10 mouse cellular contexts compared by ENCODE assay signal in the genomic region with DNA sequence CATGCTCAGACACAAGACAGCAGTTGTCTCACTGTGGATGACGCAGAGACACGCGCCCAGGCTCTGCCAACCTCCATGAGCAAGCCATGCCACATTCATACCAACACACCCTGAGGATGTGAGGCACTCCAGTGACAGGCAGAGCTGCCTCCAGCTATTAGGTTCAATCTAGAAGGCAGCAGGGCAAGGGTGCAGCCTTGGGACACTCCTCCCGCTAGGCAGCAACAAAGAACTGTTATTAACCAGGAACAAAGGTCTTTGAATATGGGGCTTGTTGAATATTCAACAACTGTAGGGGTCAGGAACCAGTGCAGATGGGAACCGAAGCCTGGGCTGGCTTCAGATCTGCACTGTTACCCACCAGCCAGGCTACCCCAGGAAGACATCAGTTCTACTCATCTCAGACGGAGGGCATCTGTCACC. TPM values are rescaled to one million over a fixed set of nuclear protein-coding genes. Genes with fewer than 3 reads are reported as not detected.
DNase-seq lines count a peak whose midpoint lies in the region; ATAC-seq and TF ChIP-seq lines count a peak whose summit lies in the region.
"Had no signal": no experiment of that assay in that cellular context is flagged by ENCODE, and none has a peak within 500 bp of the region (broad histone marks: within the 10 kb centered on the region; RNA-seq: fewer than 3 reads in every experiment).

No protein-coding gene starts in this region.

- DNase-seq in cerebellum, adult 2 months = peak in 1 of 2 experiments; percentile 29
- DNase-seq in cerebellum, postnatal 36 days = no peak
- DNase-seq in neural tube, embryonic 10.5 days (ENCODE audit: extremely low spot score, low spot score) = no peak
- DNase-seq in hindbrain, embryonic 11.5 days (ENCODE audit: low spot score) = peak; percentile 55
- no peak for DNase-seq in thymus, postnatal 25 days
- DNase-seq: adrenal gland, postnatal 25 days; heart, postnatal 10 days had no signal

- peak; percentile 71 for ATAC-seq in neural tube, embryonic 12.5 days (ENCODE audit: low FRiP score, low read depth)
- peak; percentile 85 for ATAC-seq in hindbrain, embryonic 11.5 days (ENCODE audit: low FRiP score)
- no peak for ATAC-seq in CD4-positive, CD25-positive, alpha-beta regulatory T cell, adult 4 months

- no peak overlapping the region for H3K9ac ChIP-seq in neural tube, embryonic 12.5 days
- H3K9ac ChIP-seq in hindbrain, embryonic 11.5 days (ENCODE audit: low read depth, low read length) = no peak overlapping the region

- H3K4me1 ChIP-seq in cerebellum, adult 2 months (ENCODE audit: control insufficient read depth, insufficient read depth, low read length) = peaks cover 20% of the 10 kb centered on the region
- H3K4me1 ChIP-seq in neural tube, embryonic 12.5 days = peaks cover 16% of the 10 kb centered on the region
- no peaks in the 10 kb centered on the region; the same call in 1 of the 2 replicates for H3K4me1 ChIP-seq in hindbrain, embryonic 11.5 days (replicated peaks; ENCODE audit: control insufficient read depth, insufficient read depth, low read length)
- H3K4me1 ChIP-seq in small intestine, adult 2 months (ENCODE audit: control insufficient read depth, insufficient read depth, insufficient read length, low read length) = peaks cover 35% of the 10 kb centered on the region

- H3K4me3 ChIP-seq in cerebellum, adult 2 months (replicated peaks; ENCODE audit: insufficient read depth, low read depth, low read length) = no peak overlapping the region
- no peak overlapping the region for H3K4me3 ChIP-seq in neural tube, embryonic 12.5 days
- no peak overlapping the region for H3K4me3 ChIP-seq in hindbrain, embryonic 11.5 days (ENCODE audit: low read depth, low read length)
- no peak overlapping the region; the same call in 1 of the 2 replicates for H3K4me3 ChIP-seq in small intestine, adult 2 months (ENCODE audit: low read depth, low read length)

- peak overlapping the region; percentile 53; the same call in 1 of the 2 replicates for H3K27ac ChIP-seq in cerebellum, adult 2 months (ENCODE audit: insufficient read depth, low read length)
- H3K27ac ChIP-seq in neural tube, embryonic 12.5 days = no peak overlapping the region
- peak overlapping the region; percentile 36; the same call in 1 of the 2 replicates for H3K27ac ChIP-seq in hindbrain, embryonic 11.5 days (ENCODE audit: low read depth, low read length)
- H3K27ac ChIP-seq in small intestine, adult 2 months (ENCODE audit: insufficient read depth, low read depth, low read length) = peak overlapping the region; percentile 89

- TF ChIP-seq CTCF in cerebellum, adult 2 months (IDR thresholded peaks at IDR 0.05; ENCODE audit: borderline replicate concordance, insufficient read depth, low read depth, low read length) = no peak
- no peak for TF ChIP-seq CTCF in small intestine, adult 2 months (IDR thresholded peaks at IDR 0.05; ENCODE audit: extremely low read depth, insufficient read length, insufficient replicate concordance, low read depth, low read length)

- TF ChIP-seq POLR2A in cerebellum, adult 2 months (IDR thresholded peaks at IDR 0.05; ENCODE audit: borderline replicate concordance, insufficient read depth, low read length) = no peak
- TF ChIP-seq POLR2A in small intestine, adult 2 months (IDR thresholded peaks at IDR 0.05; ENCODE audit: low read depth, low read length) = no peak

- H3K9me3 ChIP-seq in neural tube, embryonic 12.5 days = 0 out of 2 replicates have a peak, but pooled peaks cover 8% of the 10 kb centered on the region
- H3K9me3 ChIP-seq in hindbrain, embryonic 11.5 days (ENCODE audit: control insufficient read depth, low read length) = no peaks in the 10 kb centered on the region

- no peak overlapping the region for H3K4me2 ChIP-seq in neural tube, embryonic 12.5 days (replicated peaks)
- H3K4me2 ChIP-seq in hindbrain, embryonic 11.5 days (replicated peaks; ENCODE audit: low read depth, low read length) = no peak overlapping the region

- no peaks in the 10 kb centered on the region for H3K27me3 ChIP-seq in cerebellum, adult 2 months (ENCODE audit: control insufficient read depth, insufficient read depth, low read length)
- no peaks in the 10 kb centered on the region for H3K27me3 ChIP-seq in neural tube, embryonic 12.5 days (replicated peaks)
- H3K27me3 ChIP-seq in hindbrain, embryonic 11.5 days (ENCODE audit: control insufficient read depth, insufficient read depth, low read length) = no peaks in the 10 kb centered on the region
- H3K27me3 ChIP-seq in small intestine, adult 2 months (ENCODE audit: control insufficient read depth, insufficient read depth, low read length) = no peaks in the 10 kb centered on the region

- H3K36me3 ChIP-seq in neural tube, embryonic 12.5 days = peaks cover 5% of the 10 kb centered on the region
- no peaks in the 10 kb centered on the region for H3K36me3 ChIP-seq in hindbrain, embryonic 11.5 days (ENCODE audit: control insufficient read depth, insufficient read depth, low read length)
- no peaks in the 10 kb centered on the region for H3K36me3 ChIP-seq in small intestine, adult 2 months (ENCODE audit: control insufficient read depth, insufficient read depth, low read length)

- WGBS in cerebellum, adult 2 months = 51% methylated on average over 6 of the region's 6 CpGs
- 45% methylated on average over 6 of the region's 6 CpGs for WGBS in neural tube, embryonic 12.5 days
- 40% methylated on average over 6 of the region's 6 CpGs for WGBS in hindbrain, embryonic 11.5 days
- 27% methylated on average over 6 of the region's 6 CpGs for WGBS in small intestine, adult 2 months

RNA-seq across cellular contexts. Expression of a gene that starts 15.4 kb away (rescaled TPM):
- 16.7 and 16.9 TPM in 2 replicates for polyA plus RNA-seq in cerebellum, adult 2 months (2012; rRNA removed)
- 8.4 and 9.4 TPM in 2 replicates for polyA plus RNA-seq in neural tube, embryonic 12.5 days (2016; fragmentation: Nextera tagmentation; extraction: Ambion mirVana)
- polyA plus RNA-seq in hindbrain, embryonic 11.5 days (2014; fragmentation: Nextera tagmentation; extraction: Ambion mirVana) = 9.8 and 10.2 TPM in 2 replicates
- 2.1 and 4.9 TPM in 2 replicates for polyA plus RNA-seq in small intestine, adult 2 months (2012; rRNA removed)
- polyA plus RNA-seq in CD4-positive, CD25-positive, alpha-beta regulatory T cell, adult 4 months (2017; shearing (Covaris generic)) = not detected

RNA-seq across cellular contexts. Expression of a gene that starts 28.0 kb away (rescaled TPM):
- 0.13 and 0.22 TPM in 2 replicates for polyA plus RNA-seq in cerebellum, adult 2 months (2012; rRNA removed)
- 0.10 and 0.25 TPM in 2 replicates for polyA plus RNA-seq in neural tube, embryonic 12.5 days (2016; fragmentation: Nextera tagmentation; extraction: Ambion mirVana)
- 0.08 and 0.20 TPM in 2 replicates for polyA plus RNA-seq in hindbrain, embryonic 11.5 days (2014; fragmentation: Nextera tagmentation; extraction: Ambion mirVana)
- 19.6 and 26.4 TPM in 2 replicates for polyA plus RNA-seq in small intestine, adult 2 months (2012; rRNA removed)
- polyA plus RNA-seq in CD4-positive, CD25-positive, alpha-beta regulatory T cell, adult 4 months (2017; shearing (Covaris generic)) = not detected

RNA-seq across cellular contexts. Expression of a gene that starts 36.0 kb away (rescaled TPM):
- 82.5 and 93.2 TPM in 2 replicates for polyA plus RNA-seq in cerebellum, adult 2 months (2012; rRNA removed)
- polyA plus RNA-seq in neural tube, embryonic 12.5 days (2016; fragmentation: Nextera tagmentation; extraction: Ambion mirVana) = 100 and 101 TPM in 2 replicates
- polyA plus RNA-seq in hindbrain, embryonic 11.5 days (2014; fragmentation: Nextera tagmentation; extraction: Ambion mirVana) = 103 and 115 TPM in 2 replicates
- 26.8 and 45.1 TPM in 2 replicates for polyA plus RNA-seq in small intestine, adult 2 months (2012; rRNA removed)
- polyA plus RNA-seq in CD4-positive, CD25-positive, alpha-beta regulatory T cell, adult 4 months (2017; shearing (Covaris generic)) = 10 to 100 TPM; 10.3 to 10.7 TPM

Comparison
In these comparisons a context has a peak if more than half of its experiments do, and no peak if none do; other contexts are left out.
1. RNA of a gene that starts 28.0 kb away (polyA plus RNA-seq): 19.6 to 26.4 TPM in small intestine, adult 2 months; 0.10 to 0.25 TPM in neural tube, embryonic 12.5 days, 0.13 to 0.22 TPM in cerebellum, adult 2 months, 0.08 to 0.20 TPM in hindbrain, embryonic 11.5 days and not detected in CD4-positive, CD25-positive, alpha-beta regulatory T cell, adult 4 months; every median in the first group is over 10 times any median in the second.